Mouse (Mus musculus) embryonic fibroblast, embryonic 13.5 days (primary cell): Measurements from ENCODE around the gene Gm6803. TPM values are rescaled to one million over a fixed set of nuclear protein-coding genes. Genes with fewer than 3 reads are reported as not detected.
"Not testable (repeated sequence)": the region's sequence is repeated elsewhere in the genome, so short reads cannot be mapped to it uniquely, and the experiment has no call there.

ENCODE experiments used
- H3K27ac ChIP-seq: 2 replicates; pipeline ENCODE4 v1.5.1; 2012; ENCODE audit warnings: low read length, control low read depth, inconsistent platforms; ENCODE audit not compliant: insufficient read depth
- H3K4me1 ChIP-seq: 2 replicates; pipeline ENCODE4 v1.6.1; 2011; ENCODE audit warnings: low read length; ENCODE audit not compliant: control insufficient read depth, insufficient read depth
- H3K4me3 ChIP-seq: 2 replicates; pipeline ENCODE4 v1.5.1; 2011; ENCODE audit warnings: mild to moderate bottlenecking, control low read depth, low read length; ENCODE audit not compliant: insufficient read depth
- polyA plus RNA-seq: library from polyadenylated mRNA; stranded (reverse); fragments of >200 nt; gene quantifications from 2 replicates; pipeline ENCODE4 v1.2.4, GENCODE M21; 2011; ENCODE audit warnings: low read depth; ENCODE audit not compliant: missing spikeins, insufficient read length

Gm6803 gene
- polyA plus RNA-seq = not detected in 2 replicates

GRCm38 (mm10) chr12:88018671-88019070, at the start of gene Gm6803:
Gene Gm6803, minus strand, starts transcription at chr12:88018771.
- H3K4me3 ChIP-seq, H3K4me1 ChIP-seq, H3K27ac ChIP-seq: not testable (repeated sequence)

- not testable (repeated sequence) for H3K27ac ChIP-seq, H3K4me3 ChIP-seq, H3K4me1 ChIP-seq
Measured at GRCm38 (mm10) chr12:88045226-88045625, 26.7 kb upstream of the Gm6803 start.

GRCm38 (mm10) chr12:88039703-88040102, 21.1 kb upstream of the Gm6803 start:
- not testable (repeated sequence) for H3K27ac ChIP-seq, H3K4me1 ChIP-seq

GRCm38 (mm10) chr12:88039062-88039461, 20.5 kb upstream of the Gm6803 start:
- not testable (repeated sequence) for H3K4me1 ChIP-seq, H3K27ac ChIP-seq

More at GRCm38 (mm10) chr12:88039703-88040102, 21.1 kb upstream of the Gm6803 start:
- not testable (repeated sequence) for H3K4me3 ChIP-seq

GRCm38 (mm10) chr12:88032250-88032649, 13.7 kb upstream of the Gm6803 start:
- not testable (repeated sequence) for H3K4me1 ChIP-seq, H3K4me3 ChIP-seq, H3K27ac ChIP-seq

More at GRCm38 (mm10) chr12:88039062-88039461, 20.5 kb upstream of the Gm6803 start:
- H3K4me3 ChIP-seq = not testable (repeated sequence)

DNA sequence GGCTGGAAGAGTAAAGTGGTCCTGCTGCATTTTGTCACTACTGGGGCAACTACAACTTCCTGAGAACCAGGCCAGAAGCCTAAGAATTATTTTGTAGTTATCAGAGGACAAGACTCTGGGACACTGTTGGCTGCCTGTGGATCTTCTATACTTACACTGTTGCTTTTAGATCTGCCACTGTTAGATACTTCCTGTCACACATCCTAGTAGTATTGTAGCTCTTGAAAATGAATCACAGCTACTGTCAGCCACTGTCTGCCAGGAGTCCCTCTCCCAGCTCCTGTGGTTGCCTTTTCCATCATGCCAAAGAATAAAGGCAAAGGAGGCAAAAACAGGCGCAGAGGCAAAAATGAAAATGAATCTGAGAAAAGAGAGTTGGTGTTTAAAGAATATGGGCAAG, 8.1 kb upstream of the Gm6803 start, which contains the start of gene Gm2056:
Gene Gm2056 (plus strand): TSS at position 301 of the 400 bp plus-strand sequence.
- not testable (repeated sequence) for H3K4me1 ChIP-seq, H3K4me3 ChIP-seq, H3K27ac ChIP-seq

DNA sequence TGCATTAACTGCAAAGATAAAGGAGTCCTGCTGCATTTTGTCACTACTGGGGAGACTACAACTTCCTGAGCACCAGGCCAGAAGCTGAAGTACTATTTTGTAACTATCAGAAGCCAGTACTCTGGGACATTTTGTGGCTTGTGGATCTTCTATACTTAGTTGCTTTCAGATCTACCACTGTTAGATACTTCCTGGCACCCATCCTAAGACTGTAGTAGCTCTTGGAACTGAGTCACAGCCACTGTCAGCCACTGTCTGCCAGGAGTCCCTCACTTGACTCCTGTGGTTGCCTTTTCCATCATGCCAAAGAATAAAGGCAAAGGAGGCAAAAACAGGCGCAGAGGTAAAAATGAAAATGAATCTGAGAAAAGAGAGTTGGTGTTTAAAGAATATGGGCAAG, 7.0 kb downstream of the Gm6803 start, which contains the start of gene Gm2075:
Gene Gm2075 (plus strand): TSS at position 301 of the 400 bp plus-strand sequence.
- not testable (repeated sequence) for H3K4me3 ChIP-seq

GRCm38 (mm10) chr12:88004118-88004517, 14.5 kb downstream of the Gm6803 start:
- not testable (repeated sequence) for H3K27ac ChIP-seq, H3K4me1 ChIP-seq, H3K4me3 ChIP-seq

More for the DNA sequence above, 7.0 kb downstream of the Gm6803 start, which contains the start of gene Gm2075:
- H3K4me1 ChIP-seq, H3K27ac ChIP-seq: not testable (repeated sequence)

DNA sequence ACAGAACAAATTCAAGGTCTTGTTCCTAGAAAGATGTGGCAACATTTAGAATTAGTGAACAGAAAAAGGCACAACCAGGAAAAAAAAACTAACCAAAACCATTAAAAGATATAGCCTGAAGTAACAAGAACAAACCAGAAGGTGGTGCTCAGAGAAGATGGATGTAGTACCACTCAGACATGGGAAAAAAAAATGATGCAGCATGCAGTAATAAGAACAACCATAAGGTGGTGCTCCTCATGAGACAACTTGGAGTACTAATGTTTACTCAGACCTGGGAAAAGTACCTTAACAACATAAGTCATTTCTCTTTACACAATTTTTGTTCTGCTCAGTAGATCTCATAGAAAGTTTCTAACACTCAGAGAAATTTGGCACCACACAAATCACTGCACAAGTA, 34.6 kb downstream of the Gm6803 start:
- H3K27ac ChIP-seq, H3K4me1 ChIP-seq, H3K4me3 ChIP-seq: not testable (repeated sequence)

Other genes starting within 250 kb of the Gm6803 start
- not detected in 2 replicates for gene Gm21319, start 243.0 kb downstream of the Gm6803 start, polyA plus RNA-seq
- not detected in 2 replicates for gene Gm21936, start 223.3 kb downstream of the Gm6803 start, polyA plus RNA-seq
- gene BB287469, start 202.2 kb downstream of the Gm6803 start, polyA plus RNA-seq = not detected in 2 replicates
- not detected in 2 replicates for gene Gm2001, start 176.4 kb downstream of the Gm6803 start, polyA plus RNA-seq
- not detected in 2 replicates for gene Gm2016, start 144.7 kb downstream of the Gm6803 start, polyA plus RNA-seq
- not detected in 2 replicates for gene Gm2022, start 123.4 kb downstream of the Gm6803 start, polyA plus RNA-seq
- not detected in 2 replicates for gene Gm2035, start 98.9 kb downstream of the Gm6803 start, polyA plus RNA-seq
- not detected in 2 replicates for gene Gm2042, start 64.7 kb downstream of the Gm6803 start, polyA plus RNA-seq
- gene Gm2075, start 6.9 kb downstream of the Gm6803 start, polyA plus RNA-seq = not detected in 2 replicates
- not detected in 2 replicates for gene Gm2056, start 8.2 kb upstream of the Gm6803 start, polyA plus RNA-seq
- gene Gm16368, start 64.9 kb upstream of the Gm6803 start, polyA plus RNA-seq = not detected in 2 replicates
- gene Gm10436, start 163.3 kb upstream of the Gm6803 start, polyA plus RNA-seq = not detected in 2 replicates
- gene Gm8332, start 231.3 kb upstream of the Gm6803 start, polyA plus RNA-seq = not detected in 2 replicates